Mouse (Mus musculus) erythroblast, embryonic 14.5 days (primary cell): ENCODE results near the gene Plcxd2.

Source experiments
- GATA1 ChIP-seq: IDR thresholded peaks from 2 replicates; pipeline ENCODE4 v1.6.1; 2012; ENCODE audit warnings: low read length, inconsistent platforms, mixed read lengths
- TAL1 ChIP-seq: IDR thresholded peaks from 3 replicates; pipeline ENCODE4 v1.6.1; 2012; ENCODE audit warnings: low read length, inconsistent platforms, mixed read lengths

DNA sequence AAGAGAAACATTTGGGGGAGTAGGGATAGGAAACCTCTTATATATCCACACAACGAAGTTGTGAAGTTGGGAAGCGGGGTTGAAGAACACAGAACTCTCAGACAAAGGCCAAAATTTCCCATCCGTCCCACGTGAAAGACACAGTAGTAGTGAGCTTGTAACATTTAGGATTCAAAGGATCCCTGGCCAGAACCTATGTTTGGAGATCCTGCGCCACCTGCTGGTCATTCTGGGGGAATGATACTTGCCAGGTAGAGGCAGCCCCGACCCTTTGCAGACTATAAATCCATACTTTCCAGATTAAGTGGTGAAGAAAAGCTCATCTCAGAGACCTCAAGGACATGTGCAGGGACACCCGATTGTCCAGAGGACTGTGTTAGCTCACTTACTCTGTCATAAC lies 42.5 kb downstream of the Plcxd2 start:
- no peak for TF ChIP-seq TAL1
- no peak for TF ChIP-seq GATA1
